In the genomic region with DNA sequence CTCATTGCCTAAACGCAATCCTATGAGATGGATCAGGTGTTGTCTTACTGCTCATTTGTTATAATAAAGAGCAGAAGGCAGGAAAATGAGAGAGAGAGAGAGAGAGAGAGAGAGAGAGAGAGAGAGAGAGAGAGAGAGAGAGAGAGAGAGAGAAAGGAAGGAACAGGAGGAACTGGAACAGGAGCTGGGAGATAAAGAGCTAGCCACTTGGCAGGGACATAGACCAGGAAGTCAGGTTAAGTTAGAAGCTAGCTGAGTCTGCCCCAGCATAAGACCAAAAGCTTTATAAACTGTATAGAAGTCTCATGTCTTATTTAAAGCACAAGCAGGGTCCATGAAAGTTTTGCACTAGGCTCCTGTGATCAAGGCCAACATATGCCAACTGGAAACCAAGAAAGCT, we compare ENCODE assay signal across 47 mouse cellular contexts. TPM values are rescaled to one million over a fixed set of nuclear protein-coding genes. Genes with fewer than 3 reads are reported as not detected.
"Had no signal": no experiment of that assay in that cellular context is flagged by ENCODE, and none has a peak within 500 bp of the region (broad histone marks: within the 10 kb centered on the region; RNA-seq: fewer than 3 reads in every experiment).

No protein-coding gene starts in this region.

- H3K4me1 ChIP-seq: limb, embryonic 10.5 days; limb, embryonic 12.5 days; limb, embryonic 13.5 days; limb, embryonic 15.5 days; liver, embryonic 13.5 days; liver, embryonic 15.5 days; lung, embryonic 15.5 days; midbrain, embryonic 10.5 days; midbrain, embryonic 12.5 days; midbrain, embryonic 13.5 days; midbrain, embryonic 15.5 days; neural tube, embryonic 12.5 days had no signal

- H3K4me3 ChIP-seq: limb, embryonic 10.5 days; limb, embryonic 12.5 days; limb, embryonic 13.5 days; limb, embryonic 15.5 days; liver, embryonic 13.5 days; liver, embryonic 15.5 days; lung, embryonic 15.5 days; megakaryocyte, embryonic 14.5 days; midbrain, embryonic 10.5 days; midbrain, embryonic 12.5 days; midbrain, embryonic 13.5 days; midbrain, embryonic 15.5 days; myocyte; neural tube, embryonic 12.5 days had no signal

- H3K27me3 ChIP-seq: limb, embryonic 12.5 days; limb, embryonic 13.5 days; limb, embryonic 15.5 days; liver, embryonic 13.5 days; liver, embryonic 15.5 days; lung, embryonic 15.5 days; megakaryocyte, embryonic 14.5 days; midbrain, embryonic 12.5 days; midbrain, embryonic 13.5 days; midbrain, embryonic 15.5 days; neural tube, embryonic 12.5 days had no signal

- H3K9ac ChIP-seq: limb, embryonic 12.5 days; limb, embryonic 13.5 days; limb, embryonic 15.5 days; liver, embryonic 13.5 days; liver, embryonic 14.5 days; liver, embryonic 15.5 days; liver, postnatal 0 days; lung, embryonic 14.5 days; lung, embryonic 15.5 days; midbrain, embryonic 12.5 days; midbrain, embryonic 13.5 days; midbrain, embryonic 15.5 days; neural tube, embryonic 12.5 days had no signal

- H3K4me2 ChIP-seq: limb, embryonic 12.5 days; limb, embryonic 13.5 days; limb, embryonic 15.5 days; liver, embryonic 11.5 days; liver, embryonic 13.5 days; liver, embryonic 15.5 days; lung, embryonic 14.5 days; lung, embryonic 15.5 days; midbrain, embryonic 11.5 days; midbrain, embryonic 12.5 days; midbrain, embryonic 13.5 days; midbrain, embryonic 15.5 days; neural tube, embryonic 12.5 days had no signal

- H3K9me3 ChIP-seq: limb, embryonic 10.5 days; limb, embryonic 12.5 days; limb, embryonic 13.5 days; limb, embryonic 15.5 days; liver, embryonic 13.5 days; liver, embryonic 15.5 days; lung, embryonic 15.5 days; megakaryocyte, embryonic 14.5 days; midbrain, embryonic 10.5 days; midbrain, embryonic 12.5 days; midbrain, embryonic 13.5 days; midbrain, embryonic 15.5 days; neural tube, embryonic 12.5 days had no signal

- ATAC-seq: liver, postnatal 0 days; lung, postnatal 0 days; midbrain, embryonic 13.5 days; midbrain, embryonic 15.5 days; midbrain, embryonic 16.5 days had no signal

- DNase-seq: left cerebral cortex, postnatal 4 days; liver; liver, embryonic 13.5 days; liver, postnatal 0 days; lung, adult 18-20 months; lung, adult 2 months; lung, embryonic 14.5 days; lung, postnatal 10 days; lung, postnatal 14 days; lung, postnatal 36 days; lung, postnatal 4 days; midbrain, embryonic 14.5 days had no signal

- H3K27ac ChIP-seq: limb, embryonic 10.5 days; limb, embryonic 12.5 days; limb, embryonic 13.5 days; limb, embryonic 15.5 days; liver, embryonic 13.5 days; liver, embryonic 14.5 days; liver, embryonic 15.5 days; lung, embryonic 15.5 days; macrophage; midbrain, embryonic 10.5 days; midbrain, embryonic 12.5 days; midbrain, embryonic 13.5 days; midbrain, embryonic 15.5 days; neural tube, embryonic 12.5 days had no signal

- H3K36me3 ChIP-seq: limb, embryonic 10.5 days; limb, embryonic 12.5 days; limb, embryonic 13.5 days; limb, embryonic 15.5 days; liver, embryonic 13.5 days; liver, embryonic 15.5 days; lung, embryonic 15.5 days; midbrain, embryonic 10.5 days; midbrain, embryonic 12.5 days; midbrain, embryonic 13.5 days; midbrain, embryonic 15.5 days; neural tube, embryonic 12.5 days had no signal

RNA-seq across cellular contexts. Expression of gene Spata31d1c, which starts 24.9 kb away (rescaled TPM):
- total RNA-seq: left cerebral cortex, adult 8-10 months; left cerebral cortex, postnatal 10 days; left cerebral cortex, postnatal 14 days; left cerebral cortex, postnatal 25 days; left cerebral cortex, postnatal 4 days; liver, adult 2 months; megakaryocyte progenitor cell, adult 5-6 weeks; megakaryocyte, adult 5-6 weeks; megakaryocyte-erythroid progenitor cell, adult 5-6 weeks; midbrain, postnatal 0 days had no signal
- polyA plus RNA-seq: limb, embryonic 10.5 days; limb, embryonic 11.5 days; limb, embryonic 12.5 days; limb, embryonic 13.5 days; limb, embryonic 14.5 days; limb, embryonic 15.5 days; liver, adult 2 months; liver, embryonic 11.5 days; liver, embryonic 13.5 days; liver, embryonic 14.5 days; liver, embryonic 15.5 days; liver, embryonic 16.5 days; liver, postnatal 0 days; lung, adult 2 months; lung, embryonic 14.5 days; lung, embryonic 15.5 days; lung, embryonic 16.5 days; lung, postnatal 0 days; macrophage; midbrain, embryonic 10.5 days; midbrain, embryonic 11.5 days; midbrain, embryonic 12.5 days; midbrain, embryonic 13.5 days; midbrain, embryonic 14.5 days; midbrain, embryonic 15.5 days; midbrain, embryonic 16.5 days; midbrain, postnatal 0 days; myocyte; neural tube, embryonic 11.5 days; neural tube, embryonic 12.5 days had no signal

RNA-seq across cellular contexts. Expression of gene Prss47, which starts 44.6 kb away (rescaled TPM):
- total RNA-seq: left cerebral cortex, adult 8-10 months; left cerebral cortex, postnatal 10 days; left cerebral cortex, postnatal 14 days; left cerebral cortex, postnatal 25 days; left cerebral cortex, postnatal 36 days; left cerebral cortex, postnatal 4 days; liver, adult 2 months; megakaryocyte progenitor cell, adult 5-6 weeks; megakaryocyte-erythroid progenitor cell, adult 5-6 weeks; midbrain, postnatal 0 days; monocyte, adult 5-6 weeks had no signal
- polyA plus RNA-seq: limb, embryonic 10.5 days; limb, embryonic 11.5 days; limb, embryonic 12.5 days; limb, embryonic 13.5 days; limb, embryonic 14.5 days; limb, embryonic 15.5 days; liver, adult 2 months; liver, embryonic 11.5 days; liver, embryonic 13.5 days; liver, embryonic 14.5 days; liver, embryonic 15.5 days; liver, embryonic 16.5 days; liver, postnatal 0 days; lung, adult 2 months; lung, embryonic 14.5 days; lung, embryonic 15.5 days; lung, embryonic 16.5 days; lung, postnatal 0 days; macrophage; midbrain, embryonic 10.5 days; midbrain, embryonic 11.5 days; midbrain, embryonic 12.5 days; midbrain, embryonic 13.5 days; midbrain, embryonic 14.5 days; midbrain, embryonic 15.5 days; midbrain, embryonic 16.5 days; midbrain, postnatal 0 days; myocyte; neural tube, embryonic 11.5 days; neural tube, embryonic 12.5 days had no signal
